Mouse (Mus musculus): ENCODE data around the gene Dgcr2.

- TF ChIP-seq CTCF (IDR thresholded peaks at IDR 0.05; ENCODE audit: extremely low read depth, insufficient read length, insufficient replicate concordance, low read depth, low read length) (no peak), POLR2A (IDR thresholded peaks at IDR 0.05; ENCODE audit: low read depth, low read length) (no peak)
These were observed 58.4 kb downstream of the Dgcr2 start for GRCm38 (mm10) chr16:17839976-17840375.

All from small intestine, adult 2 months (tissue).